Mouse (Mus musculus) 3T3-L1 (cell line): ENCODE results near the gene Cab39l.
A peak's percentile ranks its signal among the peaks of the same experiment; 100 is the strongest.

Experiments
- DNase-seq: peaks from one replicate; pipeline ENCODE4 v3.0.0-alpha.2; 2015; ENCODE audit warnings: low read depth, low spot score

Gene Cab39l

DNA sequence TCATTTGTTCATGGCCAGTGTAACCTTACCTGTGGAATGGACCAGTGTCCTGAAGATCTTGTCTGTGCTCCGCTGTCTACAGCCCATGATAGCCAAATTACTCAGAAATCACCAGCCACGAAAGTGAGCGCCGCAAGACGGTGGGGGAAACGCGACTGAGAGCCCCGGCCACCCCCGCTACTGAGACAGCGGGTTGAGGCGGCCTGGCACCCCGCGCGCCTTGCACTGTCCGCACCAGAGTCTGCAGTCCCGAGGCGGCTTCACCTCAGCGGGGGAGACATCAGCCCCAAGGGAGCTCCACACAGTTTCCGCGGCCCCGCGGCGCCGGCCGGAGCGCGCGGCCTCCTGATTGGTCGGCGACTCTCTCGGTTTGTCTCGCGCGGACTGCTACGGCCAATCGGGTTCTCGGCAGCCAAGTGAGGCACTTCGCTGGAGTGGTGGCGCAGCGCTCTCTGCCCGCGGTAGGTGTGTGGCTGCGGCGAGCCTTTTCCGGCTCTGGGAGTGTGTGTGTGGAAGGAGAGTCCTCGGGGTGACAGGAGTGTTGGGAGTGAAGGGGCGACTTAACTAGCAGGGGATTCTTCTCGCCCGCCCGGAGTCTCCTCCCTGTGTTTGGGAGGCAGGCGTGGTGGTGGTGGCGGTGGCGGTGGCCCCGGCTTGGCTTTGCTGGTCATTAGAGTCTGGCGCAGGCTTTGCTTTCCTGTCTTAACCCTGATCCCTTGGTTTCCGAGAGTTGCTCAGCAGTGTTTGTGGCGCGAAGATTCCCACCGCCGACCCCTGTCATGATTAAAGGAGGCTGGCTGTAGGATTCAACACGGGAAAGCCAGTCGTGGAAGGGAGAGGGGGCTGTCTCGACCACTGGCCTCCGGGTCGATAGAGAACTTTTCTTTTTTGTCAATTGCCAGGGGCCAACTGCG, at the start of gene Cab39l, which contains the start of gene Setdb2:
TSS of gene Cab39l (plus strand) at position 415 of the 914 bp plus-strand sequence.
TSS of gene Setdb2 (minus strand) at position 327 of the 914 bp plus-strand sequence.
- peak; percentile 91 for DNase-seq

DNA sequence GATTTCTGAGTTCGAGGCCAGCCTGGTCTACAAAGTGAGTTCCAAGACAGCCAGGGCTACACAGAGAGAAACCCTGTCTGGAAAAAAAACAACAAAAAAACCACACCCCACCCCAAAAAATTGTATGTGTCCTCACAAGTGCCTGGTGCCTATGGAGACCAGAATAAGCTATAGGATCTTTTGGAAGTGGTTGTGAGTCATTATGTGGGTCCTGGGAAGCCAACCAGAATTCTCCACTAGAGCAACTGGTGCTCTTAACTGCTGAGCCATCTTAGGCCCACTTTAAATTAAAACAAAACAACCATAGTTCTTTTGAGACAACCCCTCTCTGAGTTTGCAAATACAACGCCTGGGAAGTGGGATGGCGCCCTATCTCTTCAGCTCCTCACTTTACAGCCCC, 45.5 kb upstream of the Cab39l start, which contains the start of gene Phf11c:
TSS of gene Phf11c (minus strand) at position 101 of the 400 bp plus-strand sequence.
- no peak for DNase-seq

GRCm38 (mm10) chr14:59396999-59397398, 43.8 kb upstream of the Cab39l start:
- no peak for DNase-seq

DNA sequence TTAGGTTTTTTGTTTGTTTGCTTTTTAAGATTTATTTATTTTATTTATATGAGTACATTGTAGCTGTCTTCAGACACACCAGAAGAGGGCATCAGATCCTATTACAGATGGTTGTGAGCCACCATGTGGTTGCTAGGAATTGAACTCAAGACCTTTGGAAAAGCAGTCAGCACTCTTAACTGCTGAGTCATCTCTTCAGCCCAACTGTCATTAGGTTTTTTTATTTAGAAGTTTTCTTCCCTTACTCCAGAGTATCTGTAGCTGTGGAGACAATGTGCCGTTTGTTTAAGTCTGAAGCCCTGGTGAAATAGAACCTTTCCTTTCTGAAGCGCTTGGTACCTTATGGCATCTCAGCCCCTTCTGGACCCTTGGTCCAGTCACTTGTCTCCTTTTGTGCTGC, 25.8 kb upstream of the Cab39l start:
- DNase-seq: peak; percentile 20

DNA sequence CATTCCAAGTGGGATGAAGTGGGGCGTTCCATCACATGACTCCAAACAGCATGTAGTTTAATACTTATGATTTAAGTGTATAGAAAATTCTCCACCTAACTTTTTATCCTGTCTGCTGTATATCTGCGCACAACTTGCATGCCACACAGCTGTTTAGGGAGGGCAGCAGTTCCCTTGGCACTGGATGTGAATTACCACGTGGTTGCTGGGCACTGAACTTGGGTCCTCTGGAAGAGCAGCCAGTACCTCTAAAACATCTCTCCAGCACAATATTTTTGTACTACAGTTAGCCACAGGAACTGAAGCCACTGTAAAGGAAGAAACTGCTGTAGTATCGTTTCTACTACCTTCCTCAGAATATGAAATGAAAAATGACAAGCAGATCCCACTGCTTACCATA, 22.6 kb upstream of the Cab39l start:
- no peak for DNase-seq

DNA sequence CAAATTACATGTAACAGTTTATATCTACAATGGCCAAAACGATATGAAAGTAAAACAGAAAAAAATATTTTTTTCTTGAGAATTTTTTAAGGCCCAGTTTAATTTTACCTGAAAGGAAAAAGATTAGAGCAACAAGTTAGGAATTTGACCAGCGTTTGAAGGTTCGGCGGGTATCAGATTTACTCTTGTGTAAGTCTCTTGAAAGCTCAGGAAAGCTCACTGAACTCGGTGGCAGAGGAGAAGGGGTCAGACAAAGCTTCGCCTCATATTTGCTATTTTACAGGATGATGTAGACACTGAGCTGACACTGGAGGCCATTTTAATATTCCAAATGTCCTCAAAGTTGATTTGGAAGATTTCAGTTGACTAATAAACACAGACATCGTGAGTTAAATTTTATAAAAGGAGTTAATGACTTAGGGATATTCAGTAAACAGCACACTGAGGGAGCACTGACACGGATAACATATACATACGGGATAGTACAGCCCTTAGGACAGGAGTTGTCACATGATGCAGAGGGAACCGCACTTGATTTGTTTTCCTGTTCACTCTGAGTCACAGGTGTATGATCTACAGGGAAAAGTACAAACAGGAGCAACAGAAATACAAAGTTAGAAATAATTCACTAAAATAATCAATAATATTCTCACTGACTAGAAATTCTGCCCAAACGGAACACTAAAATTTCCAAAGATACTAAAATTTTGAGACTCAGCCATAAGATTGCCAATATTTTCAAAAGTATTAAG, 17.7 kb upstream of the Cab39l start:
- no peak for DNase-seq

DNA sequence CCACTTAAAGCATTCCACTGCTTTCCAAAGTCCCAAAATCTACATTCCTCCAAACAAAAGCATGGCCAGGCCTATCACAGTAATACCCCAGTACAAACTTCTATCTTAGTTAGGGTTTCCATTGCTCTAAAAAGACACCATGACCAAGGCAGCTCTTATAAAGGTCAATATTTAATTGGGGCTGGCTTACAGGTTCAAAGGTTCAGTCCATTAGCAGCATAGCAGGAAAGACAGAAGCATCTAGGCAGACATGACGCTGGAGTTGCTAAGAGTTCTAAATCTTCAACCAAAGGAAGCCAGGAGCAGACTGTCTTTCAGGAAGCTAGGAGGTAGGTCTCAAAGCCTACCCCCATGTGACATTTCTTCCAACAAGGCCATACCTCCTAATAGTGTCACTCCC, 10.2 kb upstream of the Cab39l start:
- DNase-seq: no peak

DNA sequence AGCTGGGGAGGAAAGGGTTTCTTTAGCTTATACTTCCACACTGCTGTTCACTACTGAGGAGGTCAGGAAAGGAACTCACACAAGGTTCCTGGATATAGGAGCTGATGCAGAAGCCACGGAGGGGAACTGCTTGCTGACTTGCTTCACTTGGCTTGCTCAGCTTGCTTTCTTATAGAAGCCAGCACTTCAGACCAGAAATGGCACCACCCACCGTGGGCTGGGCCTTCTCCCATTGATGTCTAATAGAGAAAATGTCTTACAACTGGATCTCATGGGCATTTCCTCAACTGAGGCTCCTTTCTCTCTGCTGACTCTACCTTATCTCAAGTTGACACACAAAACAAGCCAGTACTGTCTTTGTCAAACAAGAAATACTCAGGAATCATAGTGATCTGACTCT, 6.9 kb upstream of the Cab39l start:
- no peak for DNase-seq

DNA sequence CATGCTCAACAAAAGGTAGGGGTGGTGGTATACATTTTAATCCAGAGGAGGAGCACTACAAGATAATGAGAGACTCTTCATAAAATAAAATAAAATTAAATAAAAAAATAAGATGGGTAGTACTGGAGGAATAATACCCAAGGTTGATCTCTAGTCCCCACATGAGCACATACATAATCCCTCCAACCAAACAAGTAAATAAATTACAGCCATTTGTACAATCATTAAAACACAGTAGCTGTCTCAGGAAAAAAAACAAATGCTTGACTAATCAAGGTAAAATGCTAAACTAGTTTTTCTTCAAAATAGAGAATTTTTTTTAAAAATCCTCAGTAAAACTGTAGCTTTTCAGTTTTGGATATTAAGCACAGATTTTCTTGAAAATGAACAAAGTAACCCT, 5.6 kb upstream of the Cab39l start:
- no peak for DNase-seq

DNA sequence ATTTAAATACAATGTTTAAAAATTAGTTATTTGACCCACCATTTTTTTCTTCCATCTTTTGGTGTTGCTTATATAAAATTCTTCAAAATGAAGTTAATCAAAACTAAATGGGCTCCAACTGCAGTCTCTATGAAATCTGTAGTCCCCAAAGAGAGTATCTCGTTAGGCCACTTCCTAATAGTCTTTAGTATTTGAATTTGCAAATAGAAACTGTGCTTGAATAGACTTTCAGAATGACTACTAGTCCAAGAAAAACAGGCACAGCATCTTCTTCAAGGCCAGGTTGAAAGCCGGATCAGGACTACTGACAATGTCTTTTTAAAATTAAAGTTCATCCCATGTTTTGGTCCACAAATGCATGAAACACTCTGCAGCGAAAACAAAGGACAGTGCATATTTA, 3.4 kb upstream of the Cab39l start:
- no peak for DNase-seq

DNA sequence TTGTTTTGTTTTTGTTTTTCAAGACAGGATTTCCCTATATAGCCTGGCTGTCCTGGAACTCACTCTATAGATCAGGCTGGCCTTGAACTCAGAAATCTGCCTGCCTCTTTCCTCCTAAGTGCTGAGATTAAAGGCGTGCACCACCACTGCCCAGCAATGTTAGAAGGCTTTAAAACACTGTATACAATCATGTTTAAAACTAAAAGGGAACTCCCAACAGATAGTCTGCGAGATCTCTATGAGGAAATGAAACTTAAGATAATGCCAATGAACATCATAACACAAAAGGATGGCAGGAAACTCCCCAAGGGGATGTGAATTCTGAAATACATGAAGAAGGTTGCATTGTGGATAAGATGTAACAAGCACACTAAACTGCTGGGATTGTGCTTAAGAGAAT, 2.3 kb upstream of the Cab39l start:
- no peak for DNase-seq

GRCm38 (mm10) chr14:59440039-59440438, 733 bp upstream of the Cab39l start:
- peak; percentile 36 for DNase-seq

DNA sequence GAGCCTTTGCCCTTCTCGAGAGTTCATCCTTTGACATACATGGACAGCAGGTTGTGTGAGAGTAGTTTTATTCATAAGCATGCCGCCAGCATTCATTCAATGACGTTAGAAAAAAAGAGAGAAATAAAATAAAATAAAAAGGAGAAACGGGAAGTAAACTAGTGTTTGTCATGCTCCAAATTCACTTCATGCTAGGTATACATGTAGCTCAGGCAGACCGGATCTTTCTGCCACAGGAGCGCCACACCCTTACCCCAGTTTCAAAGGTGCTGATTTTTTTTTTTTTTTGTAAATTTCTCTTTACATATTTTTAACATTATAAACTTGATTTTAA, 667 bp downstream of the Cab39l start:
- no peak for DNase-seq

DNA sequence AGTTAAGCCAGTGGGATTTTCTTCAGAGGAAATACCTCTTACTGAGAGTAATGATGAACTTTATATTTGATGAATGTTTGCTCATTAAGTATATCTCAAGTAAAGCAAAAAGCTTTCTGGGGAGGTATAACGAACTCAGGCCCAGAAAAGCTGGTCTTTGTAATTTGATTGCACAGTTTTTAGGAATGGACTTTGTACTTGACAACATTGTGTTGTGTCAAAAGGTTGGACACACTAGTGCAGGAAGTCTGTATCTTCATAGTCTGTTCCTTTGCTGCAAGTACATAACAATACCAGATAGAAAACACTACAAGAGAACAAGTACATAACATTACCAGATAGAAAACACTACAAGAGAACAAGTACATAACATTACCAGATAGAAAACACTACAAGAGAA, 4.6 kb downstream of the Cab39l start:
- no peak for DNase-seq

- peak; percentile 3 for DNase-seq
These were observed 7.2 kb downstream of the Cab39l start for GRCm38 (mm10) chr14:59447981-59448380.

- DNase-seq: no peak
These were observed 25.7 kb downstream of the Cab39l start for GRCm38 (mm10) chr14:59466503-59466902.

DNA sequence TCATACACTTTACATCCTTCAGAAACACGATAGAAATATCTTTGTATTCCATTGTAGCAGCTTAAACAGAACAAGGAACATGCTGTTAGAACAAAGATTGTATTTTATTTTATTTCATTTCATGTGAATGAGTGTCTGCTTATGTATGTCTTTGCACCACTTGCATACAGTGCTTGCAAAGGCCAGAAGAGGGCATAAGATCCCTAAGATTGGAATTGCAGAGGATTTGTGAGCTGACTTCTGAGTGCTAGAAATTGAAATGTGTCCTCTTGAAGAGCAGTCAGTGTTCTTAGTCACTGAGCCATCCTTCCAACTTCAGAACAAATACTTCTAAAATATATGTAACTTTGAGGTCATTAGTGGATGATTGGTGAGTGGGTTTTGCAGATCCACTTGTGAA, 27.0 kb downstream of the Cab39l start:
- DNase-seq: peak; percentile 54

- peak; percentile 83 for DNase-seq
These were observed 30.0 kb downstream of the Cab39l start for GRCm38 (mm10) chr14:59470781-59471180.

DNA sequence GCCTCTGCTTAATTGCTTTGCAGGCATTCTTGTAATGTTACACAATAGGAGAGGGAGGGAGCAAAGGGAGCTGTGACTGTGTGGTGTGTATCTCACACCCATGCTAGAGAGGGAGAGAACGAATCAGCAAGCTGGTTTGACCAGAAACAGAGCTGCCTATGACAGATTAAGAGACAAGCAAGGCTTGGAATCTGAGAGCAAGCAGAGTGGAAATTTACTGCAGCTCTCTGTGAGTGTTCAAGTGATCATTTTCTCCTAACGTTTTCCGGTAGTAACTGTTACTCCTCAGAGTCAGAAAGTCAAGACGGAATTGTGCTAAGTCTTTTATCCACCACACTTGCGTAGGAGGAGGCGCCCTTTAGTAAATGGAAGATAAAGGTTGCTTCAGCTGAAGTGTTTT, 37.9 kb downstream of the Cab39l start:
- DNase-seq: peak; percentile 15

- DNase-seq: no peak
These were observed 44.6 kb downstream of the Cab39l start for GRCm38 (mm10) chr14:59485247-59485810.

DNA sequence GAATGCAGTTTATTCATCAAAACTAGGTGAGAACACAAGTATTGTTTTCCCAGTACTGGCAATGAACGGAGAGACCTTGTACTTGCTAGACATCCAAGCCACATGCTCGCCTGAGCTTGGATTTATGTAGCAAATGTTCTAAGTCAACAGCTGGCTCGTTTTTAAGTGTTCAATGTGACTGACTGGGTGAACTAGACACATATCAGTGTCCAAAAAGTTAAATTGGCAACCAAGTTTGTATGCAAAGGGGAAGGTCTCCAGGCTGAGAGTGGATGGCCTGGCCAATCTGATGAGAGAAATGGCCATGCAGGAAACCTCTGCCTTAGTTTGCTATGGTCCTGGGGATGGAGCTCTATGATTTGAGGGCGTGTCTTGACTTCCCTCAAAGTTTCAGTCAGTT, 51.6 kb downstream of the Cab39l start:
- no peak for DNase-seq

GRCm38 (mm10) chr14:59497928-59498327, 57.2 kb downstream of the Cab39l start:
- no peak for DNase-seq
